Mouse (Mus musculus): ENCODE measurements at regions not wholly inside any gene's neighbourhood (a gene's known extent, or its start where the extent isn't known, plus 50 kb on each side); places are given as distances from the start of the nearest gene placed in this dataset.

GRCm38 (mm10) chr2:124772055-124772708 lies 295.7 kb upstream of the Slc24a5 start:
- ATAC-seq (replicated peaks; ENCODE audit: poor library complexity, severe bottlenecking): no peak

- ATAC-seq (replicated peaks; ENCODE audit: poor library complexity, severe bottlenecking): no peak
Measured at GRCm38 (mm10) chr2:124775737-124776136, 292.2 kb upstream of the Slc24a5 start.

DNA sequence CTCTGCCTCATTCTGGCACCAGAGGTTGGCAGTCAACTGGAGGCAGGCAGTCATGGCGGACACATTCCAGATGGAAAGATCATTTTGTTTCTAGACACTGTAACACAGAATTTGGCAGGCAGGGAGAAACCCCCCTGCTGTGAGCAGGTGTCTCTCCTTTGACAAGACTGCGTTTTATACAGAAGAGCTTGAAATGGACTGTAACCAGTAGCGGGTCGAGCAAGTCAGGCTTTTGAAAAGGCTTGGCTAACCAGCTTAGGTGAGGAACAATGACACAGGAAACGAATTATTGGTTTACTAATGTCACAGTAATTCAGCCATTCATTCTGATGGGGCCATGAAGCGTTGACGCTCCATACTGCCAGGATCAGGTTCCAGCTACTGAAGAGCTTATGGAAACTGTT lies 275.3 kb upstream of the Slc24a5 start:
- ATAC-seq (replicated peaks; ENCODE audit: poor library complexity, severe bottlenecking): no peak

DNA sequence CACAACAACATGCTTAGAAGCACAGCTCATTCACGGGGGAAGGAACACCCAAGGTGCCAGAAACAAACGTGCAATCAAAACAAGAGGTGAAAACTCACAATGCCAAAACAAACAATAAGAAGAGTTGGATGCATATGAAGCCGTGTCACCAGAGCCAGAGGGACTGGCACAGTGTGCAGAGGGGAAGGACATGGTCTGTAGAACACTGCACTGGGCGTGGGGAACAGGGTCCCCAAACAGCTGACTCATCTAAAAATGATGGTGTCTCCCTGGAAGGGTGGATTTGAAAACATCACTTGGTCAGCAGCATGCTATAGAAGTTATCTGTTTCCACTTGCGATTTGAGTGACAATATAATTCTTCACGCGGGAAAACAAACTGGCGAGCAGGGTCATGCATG lies 256.2 kb upstream of the Slc24a5 start:
- no peak for ATAC-seq (replicated peaks; ENCODE audit: poor library complexity, severe bottlenecking)

- no peak for ATAC-seq (replicated peaks; ENCODE audit: poor library complexity, severe bottlenecking)
Measured at GRCm38 (mm10) chr2:124816814-124817213, 251.1 kb upstream of the Slc24a5 start.

- ATAC-seq (replicated peaks; ENCODE audit: poor library complexity, severe bottlenecking): no peak
Measured at GRCm38 (mm10) chr2:124819846-124820245, 248.1 kb upstream of the Slc24a5 start.

GRCm38 (mm10) chr2:124820821-124821220 lies 247.1 kb upstream of the Slc24a5 start:
- ATAC-seq (replicated peaks; ENCODE audit: poor library complexity, severe bottlenecking): no peak

DNA sequence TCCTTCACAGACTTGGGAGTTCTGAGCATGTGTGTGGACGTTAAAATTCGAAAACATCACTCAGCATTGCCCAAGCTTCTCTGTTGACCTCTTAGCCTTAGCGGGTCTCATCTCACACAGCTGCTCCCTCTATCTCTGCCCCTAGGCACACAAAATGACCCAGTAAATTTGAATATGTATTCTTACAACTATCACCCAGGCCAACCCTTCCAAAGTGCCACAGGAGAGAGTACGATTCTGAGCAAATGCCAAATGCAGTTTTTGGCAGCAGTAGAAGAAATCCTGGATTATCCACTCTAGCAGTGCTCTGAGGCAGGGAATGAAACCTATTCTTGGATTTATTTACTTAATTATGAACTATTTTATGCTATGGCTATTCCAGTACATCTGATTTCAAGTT lies 246.6 kb upstream of the Slc24a5 start:
- no peak for ATAC-seq (replicated peaks; ENCODE audit: poor library complexity, severe bottlenecking)

DNA sequence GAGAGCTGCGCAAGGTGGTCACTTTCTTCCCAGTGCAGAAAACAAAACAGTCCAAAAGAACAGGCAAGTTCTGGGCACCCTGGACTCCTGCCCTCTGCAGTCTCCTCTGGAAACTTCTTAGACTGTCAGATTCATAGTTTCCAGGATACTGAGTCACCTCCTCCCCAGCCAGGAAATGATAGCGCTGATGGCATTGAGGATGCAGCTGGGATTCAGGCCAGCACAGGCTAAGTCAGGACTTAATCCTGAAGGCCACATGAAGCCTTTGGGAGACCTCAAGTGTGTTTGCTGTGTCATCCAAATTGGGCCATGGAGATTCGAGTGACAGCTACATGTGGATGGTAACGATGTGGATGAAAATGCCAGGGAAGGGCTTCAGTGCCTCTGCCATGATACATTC lies 219.1 kb upstream of the Slc24a5 start:
- no peak for ATAC-seq (replicated peaks; ENCODE audit: poor library complexity, severe bottlenecking)

DNA sequence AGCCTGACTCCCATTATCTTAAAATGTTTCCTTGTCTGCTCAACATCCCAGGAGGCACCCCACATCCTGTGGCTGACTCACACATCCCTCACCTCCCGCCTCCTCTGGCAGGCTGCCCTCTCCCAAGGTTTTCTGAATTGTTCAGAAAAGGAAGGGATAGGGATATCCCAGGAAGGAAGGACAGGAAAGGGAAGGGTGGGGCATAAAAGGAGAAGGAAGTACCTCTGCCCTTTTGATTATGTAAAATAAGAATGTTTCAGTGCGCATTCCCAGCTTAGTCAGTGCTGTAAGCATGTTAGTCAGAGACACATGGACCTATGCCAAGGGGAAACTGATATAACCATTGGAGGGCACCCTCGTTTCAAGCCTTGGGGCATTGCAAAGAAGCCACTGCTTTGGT lies 209.4 kb upstream of the Slc24a5 start:
- ATAC-seq (replicated peaks; ENCODE audit: poor library complexity, severe bottlenecking): 0 out of 2 replicates have a peak, but pooled peaks have one; percentile 17

DNA sequence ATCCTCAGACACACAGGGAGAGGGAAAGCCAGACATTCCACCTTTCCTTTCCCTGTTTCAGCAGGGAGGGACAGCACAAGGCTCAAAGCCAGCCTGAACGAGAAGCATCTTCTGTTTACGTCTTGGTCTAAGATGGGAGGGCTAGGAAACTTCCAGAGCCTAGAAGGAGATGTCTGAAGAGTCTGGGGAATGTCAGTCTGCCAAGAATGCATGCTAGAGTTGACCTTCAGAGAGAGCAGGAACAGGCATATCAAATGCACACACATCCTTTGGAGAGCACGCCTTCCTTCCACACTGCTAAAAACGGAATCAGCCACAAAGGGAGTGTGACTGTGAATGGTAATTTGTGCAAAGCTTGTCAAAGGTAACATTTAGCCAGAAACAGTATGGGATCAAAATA lies 179.7 kb upstream of the Slc24a5 start:
- ATAC-seq (replicated peaks; ENCODE audit: poor library complexity, severe bottlenecking): no peak

DNA sequence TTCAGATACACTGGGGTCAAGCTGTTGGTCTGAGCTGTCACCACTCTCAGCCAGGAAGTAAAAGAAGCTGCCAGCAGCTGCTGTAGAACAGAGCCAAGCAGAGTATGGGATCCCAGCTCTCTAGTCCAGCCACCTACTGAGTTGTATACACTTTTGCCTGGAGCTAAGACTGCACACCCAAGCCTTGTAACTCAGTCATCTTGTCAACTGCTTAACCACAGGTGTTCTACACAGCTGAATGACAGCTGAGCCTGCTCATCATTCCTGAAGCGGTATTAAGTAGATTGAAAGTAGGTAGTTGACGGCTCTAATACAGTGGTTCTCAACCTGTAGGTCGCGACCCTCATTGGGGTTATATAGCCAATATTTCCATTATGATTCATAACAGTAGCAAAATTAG lies 172.9 kb upstream of the Slc24a5 start:
- ATAC-seq (replicated peaks; ENCODE audit: poor library complexity, severe bottlenecking): no peak

DNA sequence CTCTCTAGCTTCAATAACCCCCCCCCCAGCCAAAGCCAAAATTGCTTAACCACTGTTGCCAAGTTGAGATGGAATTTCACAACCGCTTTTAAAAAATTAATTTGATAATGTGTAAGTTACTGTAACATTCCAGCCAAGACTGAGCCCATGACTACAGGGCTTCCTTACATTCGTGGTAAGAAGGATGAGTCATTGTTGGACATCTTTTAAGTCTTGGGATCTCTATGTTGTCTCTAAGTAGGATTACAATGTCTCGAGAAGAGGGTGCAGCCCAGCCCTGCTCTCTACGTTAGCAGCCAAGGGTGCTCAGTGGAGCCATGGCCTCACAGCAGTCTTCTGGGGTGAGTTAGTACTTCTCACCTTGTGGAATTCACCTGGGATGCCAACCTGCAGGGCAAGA lies 164.4 kb upstream of the Slc24a5 start:
- no peak for ATAC-seq (replicated peaks; ENCODE audit: poor library complexity, severe bottlenecking)

DNA sequence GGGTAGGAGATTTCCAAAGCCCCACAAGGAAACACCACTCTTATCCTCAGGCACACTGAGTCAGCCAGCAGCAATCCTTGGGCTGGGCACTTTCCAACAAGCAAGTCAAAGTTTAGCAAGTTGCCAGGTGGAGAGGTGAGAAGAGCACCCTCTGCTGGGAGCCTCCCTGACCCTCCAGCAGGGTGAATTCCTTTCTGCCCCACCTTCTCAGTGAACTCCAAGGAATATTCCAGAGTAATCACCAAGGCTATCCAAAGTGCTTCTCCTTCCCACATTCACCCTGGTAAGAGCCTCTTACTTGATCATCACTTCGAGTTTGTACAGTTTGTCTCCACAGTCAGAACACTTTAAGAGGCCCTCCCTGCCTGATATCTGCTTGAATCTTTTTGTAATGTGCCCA lies 162.8 kb upstream of the Slc24a5 start:
- no peak for ATAC-seq (replicated peaks; ENCODE audit: poor library complexity, severe bottlenecking)

DNA sequence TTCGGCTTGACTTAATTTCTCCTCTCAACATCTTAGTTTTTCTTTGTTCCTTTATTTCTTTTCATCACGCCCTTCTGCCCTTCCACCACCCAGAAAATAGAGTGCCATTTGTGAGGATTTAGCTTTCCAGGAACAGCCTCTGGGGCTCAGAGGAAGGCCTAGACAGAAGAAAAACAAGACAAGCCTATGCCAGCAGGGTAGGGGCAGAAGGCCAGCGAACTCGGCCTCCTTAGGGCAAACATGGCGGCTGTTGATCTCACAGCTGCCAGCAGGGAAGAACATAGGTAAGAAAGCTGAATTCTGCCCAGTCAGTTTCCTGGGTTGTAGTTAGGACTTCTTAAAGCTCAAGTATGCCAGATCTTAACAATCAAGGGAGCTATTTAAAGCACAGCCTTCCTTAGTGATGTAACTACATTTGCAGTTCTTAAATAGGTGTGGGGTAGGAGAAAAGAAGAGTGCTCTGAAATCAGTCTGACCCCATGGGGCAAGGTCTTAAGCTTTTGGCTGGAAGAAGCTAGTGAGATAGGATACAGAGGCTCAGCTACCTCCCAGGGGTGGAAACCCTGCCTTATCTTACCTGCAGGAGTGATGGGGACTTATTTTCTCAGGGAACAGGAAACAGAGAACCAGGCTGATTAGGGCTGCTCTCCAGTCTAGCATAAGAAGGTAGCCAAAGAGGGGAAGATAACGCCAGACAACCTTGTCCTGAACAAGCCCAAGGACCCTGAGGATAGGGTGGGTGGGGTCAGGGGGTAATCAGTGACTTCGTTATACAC lies 148.8 kb upstream of the Slc24a5 start:
- no peak for ATAC-seq (replicated peaks; ENCODE audit: poor library complexity, severe bottlenecking)

DNA sequence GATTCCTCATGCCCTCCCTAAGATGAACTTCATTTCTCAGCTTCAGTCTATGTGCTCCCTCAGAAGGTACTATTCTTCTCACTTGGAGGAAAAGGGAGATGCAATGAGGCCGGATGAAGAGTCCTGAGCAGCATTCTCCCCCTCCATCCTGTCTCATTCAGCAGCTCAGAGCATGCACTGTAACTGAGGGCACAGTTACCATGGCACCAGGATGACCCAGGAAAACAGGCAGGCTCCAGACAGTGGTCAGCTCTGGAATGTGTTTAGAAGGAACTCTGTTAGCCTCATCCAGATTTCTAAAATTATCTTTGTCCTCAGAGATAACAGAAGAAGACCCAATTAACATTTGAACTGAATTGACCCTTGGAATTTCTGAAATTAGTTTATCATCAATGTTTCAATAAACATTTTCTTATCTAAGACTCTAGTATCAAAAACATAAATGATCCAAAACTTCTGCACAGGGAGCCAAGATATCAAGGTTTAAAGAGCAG lies 148.1 kb upstream of the Slc24a5 start:
- no peak for ATAC-seq (replicated peaks; ENCODE audit: poor library complexity, severe bottlenecking)

DNA sequence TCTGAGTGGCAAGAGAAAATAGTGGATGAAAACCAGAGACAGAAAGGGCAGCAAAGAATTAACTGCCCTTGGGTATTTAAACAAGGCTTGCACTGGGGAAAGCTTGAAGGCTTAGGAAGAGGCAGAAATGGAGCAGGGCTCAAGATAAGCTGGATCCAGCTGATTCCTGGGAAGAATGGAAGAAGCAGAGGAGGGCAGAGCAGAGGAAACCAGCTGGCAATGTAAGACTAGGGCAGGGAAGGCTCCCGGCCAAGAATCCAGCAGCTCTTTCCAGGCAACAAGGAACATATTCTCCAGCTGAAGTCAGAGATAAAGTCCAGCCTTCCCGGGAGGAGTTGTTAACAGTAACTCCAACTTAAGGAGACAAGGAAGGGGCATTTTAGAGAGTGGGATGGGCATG lies 147.7 kb upstream of the Slc24a5 start:
- ATAC-seq (replicated peaks; ENCODE audit: poor library complexity, severe bottlenecking): no peak

DNA sequence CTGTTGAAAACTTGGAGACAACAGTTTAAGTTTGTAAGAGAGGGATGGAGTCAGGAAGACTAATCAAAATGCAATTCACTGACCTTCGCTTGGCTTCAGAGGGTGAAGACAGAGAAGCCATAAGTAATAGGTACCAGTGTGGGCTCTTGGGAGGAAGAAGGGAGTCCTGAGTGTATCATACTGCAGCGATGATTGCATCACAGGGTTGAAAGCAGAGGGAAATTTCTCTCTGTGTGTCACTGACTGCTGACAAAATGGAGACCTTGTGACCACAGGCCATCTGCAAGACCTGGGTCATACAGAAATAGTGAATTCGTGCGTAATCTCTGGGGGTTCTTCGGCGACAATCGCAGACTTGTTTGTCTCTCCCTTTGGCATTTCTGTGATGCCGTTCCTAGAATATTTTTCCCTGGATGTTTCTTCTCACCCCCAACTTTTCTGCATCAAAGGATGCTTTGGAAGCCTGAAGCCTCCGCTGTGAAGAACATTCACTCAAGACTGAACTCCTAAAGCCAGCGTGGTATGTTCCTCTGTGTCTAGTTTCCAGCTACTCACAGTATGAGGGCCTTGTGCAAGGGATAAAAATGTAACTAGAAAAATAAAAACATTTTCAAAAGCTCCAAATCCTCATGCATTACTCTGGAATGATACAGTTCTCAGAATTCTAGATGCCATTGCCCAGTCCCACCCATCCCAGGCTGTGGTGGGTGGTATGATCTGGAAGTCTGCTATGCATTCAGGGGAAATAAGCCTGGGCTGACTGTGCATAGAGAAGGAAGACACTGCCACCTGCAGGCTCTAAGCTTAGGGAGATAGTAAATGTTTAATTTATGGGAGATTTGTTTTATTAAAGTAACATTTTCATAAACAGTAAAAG lies 139.8 kb upstream of the Slc24a5 start:
- peak; percentile 56; the same call in 1 of the 2 replicates for ATAC-seq (replicated peaks; ENCODE audit: poor library complexity, severe bottlenecking)

DNA sequence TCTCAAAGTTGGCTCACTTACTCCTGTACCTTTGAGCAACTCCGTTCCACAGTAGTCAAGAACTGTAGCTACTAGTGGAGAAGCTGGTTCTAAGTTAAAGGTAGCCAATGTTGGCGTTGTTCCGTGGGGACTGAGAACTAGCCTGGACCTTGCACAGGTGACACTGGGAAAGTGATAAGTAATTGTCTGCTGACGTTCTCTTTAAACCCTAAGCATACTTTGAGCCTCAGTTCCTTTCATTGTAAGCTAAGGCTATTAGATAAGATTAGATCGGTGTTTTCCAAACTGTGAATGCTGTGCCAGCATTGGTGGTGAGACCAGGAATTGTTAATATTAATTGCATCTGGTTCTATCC lies 139.2 kb upstream of the Slc24a5 start:
- no peak for ATAC-seq (replicated peaks; ENCODE audit: poor library complexity, severe bottlenecking)

DNA sequence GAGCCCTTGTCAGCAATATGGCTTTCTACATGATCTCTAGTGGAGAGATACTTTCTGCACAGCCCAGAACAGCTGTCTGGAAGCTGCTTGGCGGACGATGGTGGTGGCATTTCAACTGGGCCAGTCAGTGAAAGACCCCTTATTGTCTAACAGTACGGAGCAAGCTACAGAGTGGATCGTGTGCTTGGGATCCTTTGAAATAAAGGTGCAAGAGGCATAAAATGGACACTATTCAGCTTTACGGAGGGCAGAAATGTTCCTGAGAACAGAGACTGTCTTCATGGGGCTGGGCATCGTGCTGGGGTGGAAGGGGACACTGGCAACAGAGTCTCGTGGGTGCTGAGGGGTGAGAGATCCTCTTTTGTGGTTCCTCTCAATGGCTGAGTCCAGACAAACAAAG lies 137.2 kb upstream of the Slc24a5 start:
- ATAC-seq (replicated peaks; ENCODE audit: poor library complexity, severe bottlenecking): no peak

DNA sequence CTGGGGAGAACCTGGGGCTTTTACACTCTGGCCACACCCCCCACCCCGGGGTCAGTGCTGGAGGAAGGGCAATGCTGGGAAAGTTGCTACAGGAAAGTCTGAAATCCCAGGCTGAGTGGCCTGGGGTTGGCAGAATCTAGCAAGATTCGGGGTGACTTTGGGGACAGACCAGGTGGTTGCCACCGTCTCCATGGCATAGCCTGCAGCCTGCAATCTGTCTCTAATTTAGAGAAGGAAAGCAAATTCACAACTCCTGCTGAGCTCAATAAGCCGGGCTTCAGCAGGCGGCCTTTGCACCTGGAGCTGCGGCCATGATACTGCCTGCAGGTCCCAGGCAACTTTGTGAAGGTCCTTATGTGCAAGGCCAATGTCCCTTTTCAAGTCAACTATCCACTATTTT lies 135.4 kb upstream of the Slc24a5 start:
- ATAC-seq (replicated peaks; ENCODE audit: poor library complexity, severe bottlenecking): no peak

Measured in granulocyte monocyte progenitor cell, adult 5-6 weeks (primary cell).